Mouse (Mus musculus) cortical plate, adult 2 months (tissue): ENCODE measurements around the gene Fancd2.

ENCODE experiments used
- CTCF ChIP-seq: fragments of 200-500 bp; IDR thresholded peaks from 2 replicates; pipeline ENCODE4 v1.5.1; 2011; ENCODE audit warnings: mild to moderate bottlenecking, control low read depth, low read length; ENCODE audit not compliant: insufficient read depth; ENCODE audit errors: extremely low read depth
- POLR2A ChIP-seq: fragments of 200-500 bp; IDR thresholded peaks from 2 replicates; pipeline ENCODE4 v1.6.1; 2011; ENCODE audit warnings: mild to moderate bottlenecking, low read length, control low read depth; ENCODE audit not compliant: insufficient read depth; ENCODE audit errors: extremely low read depth

DNA sequence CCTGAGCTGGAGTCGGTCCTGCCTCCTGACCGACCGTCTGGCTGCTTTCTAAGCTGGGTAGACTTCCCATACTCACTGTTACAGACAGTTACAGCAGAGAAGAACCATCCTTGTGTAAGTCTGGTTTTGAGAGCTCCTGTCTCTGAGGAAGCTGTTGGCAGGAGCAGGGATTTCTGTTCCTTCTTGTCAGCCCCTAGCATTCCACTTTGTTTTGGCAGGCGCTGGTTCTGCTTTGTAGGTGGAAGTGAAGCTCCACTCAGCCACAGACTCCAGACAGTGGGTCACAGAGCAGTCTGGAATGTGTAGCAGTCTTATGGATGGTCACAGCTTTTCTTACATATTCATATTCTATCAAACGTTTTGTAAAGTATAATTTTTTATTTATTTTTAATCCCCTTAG is 98.8 kb downstream of the Fancd2 start:
- TF ChIP-seq CTCF (no peak), POLR2A (no peak)
